Mouse (Mus musculus) hindbrain, embryonic 15.5 days (tissue): Measurements from ENCODE around the gene Gm44973. TPM values are rescaled to one million over a fixed set of nuclear protein-coding genes. Genes with fewer than 3 reads are reported as not detected.
"Not testable (repeated sequence)": the region's sequence is repeated elsewhere in the genome, so short reads cannot be mapped to it uniquely, and the experiment has no call there.

Source experiments
- ATAC-seq: fragments of 200-750 bp; cut with Nextera tagmentation; 2 replicates; pipeline ENCODE4 v1.8.0; 2017; ENCODE audit warnings: low read depth, moderate number of reproducible peaks, moderate TSS enrichment; ENCODE audit not compliant: low FRiP score
- H3K27ac ChIP-seq: fragments of 300-500 bp; sonication (generic); replicated peaks from 2 replicates; pipeline ENCODE4 v1.5.1; 2015; ENCODE audit warnings: mild to moderate bottlenecking, inconsistent platforms
- H3K27me3 ChIP-seq: fragments of 300-500 bp; sonication (generic); 2 replicates; pipeline ENCODE4 v1.6.1; 2015; ENCODE audit warnings: control low read depth, inconsistent platforms
- H3K36me3 ChIP-seq: fragments of 300-500 bp; sonication (generic); 2 replicates; pipeline ENCODE4 v1.6.1; 2015; ENCODE audit warnings: control low read depth, inconsistent platforms
- H3K4me1 ChIP-seq: fragments of 300-500 bp; sonication (generic); replicated peaks from 2 replicates; pipeline ENCODE4 v1.6.1; 2015; ENCODE audit warnings: control low read depth, inconsistent platforms
- H3K4me2 ChIP-seq: fragments of 300-500 bp; sonication (generic); 2 replicates; pipeline ENCODE4 v1.6.1; 2015; ENCODE audit warnings: moderate library complexity, mild to moderate bottlenecking, inconsistent platforms
- H3K4me3 ChIP-seq: fragments of 300-500 bp; sonication (generic); 2 replicates; pipeline ENCODE4 v1.5.1; 2015; ENCODE audit warnings: mild to moderate bottlenecking, inconsistent platforms
- H3K9ac ChIP-seq: fragments of 300-500 bp; sonication (generic); 2 replicates; pipeline ENCODE4 v1.6.1; 2015; ENCODE audit warnings: inconsistent platforms
- H3K9me3 ChIP-seq: fragments of 300-500 bp; sonication (generic); 2 replicates; pipeline ENCODE4 v1.6.1; 2016; ENCODE audit warnings: control low read depth, inconsistent platforms
- WGBS: fragments of 180-500 bp; shearing (Covaris S2); methylation state at CpG from one replicate; pipeline ENCODE4 v1.1.7; 2015; 5-methylcytosine and 5-hydroxymethylcytosine counted together
- polyA plus RNA-seq: library from polyadenylated mRNA; unstranded; fragments of >200 nt; fragmentation: Nextera tagmentation; extraction: Ambion mirVana; gene quantifications from 2 replicates; pipeline ENCODE4 v1.2.1, GENCODE M21; 2015

Gm44973 gene
- polyA plus RNA-seq, 1 experiment from 2014 or later, result not detected

GRCm38 (mm10) chr7:5019576-5019975, 4.3 kb downstream of the Gm44973 start:
- H3K36me3 ChIP-seq, H3K27me3 ChIP-seq, H3K9me3 ChIP-seq, ATAC-seq: not testable (repeated sequence)
- Histone ChIP-seq H3K9ac (peak overlapping the region; percentile 93; the same call in 1 of the 2 replicates), H3K4me3 (peak overlapping the region; percentile 79), H3K4me2 (peak overlapping the region; percentile 82), H3K27ac (peak overlapping the region; percentile 93), H3K4me1 (peaks cover 22% of the 10 kb centered on the region)
- 28% methylated on average over 8 of the region's 8 CpGs for WGBS

- under 1% methylated on average over 47 of the region's 49 CpGs for WGBS
- Histone ChIP-seq H3K36me3 (peaks cover 8% of the 10 kb centered on the region; the same call in 1 of the 2 replicates), H3K9me3 (no peaks in the 10 kb centered on the region), H3K27ac (peak within 1 kb of the TSS; percentile 93), H3K4me1 (peaks cover 22% of the 10 kb centered on the region), H3K27me3 (no peaks in the 10 kb centered on the region), H3K9ac (peak within 1 kb of the TSS; percentile 93), H3K4me2 (peak within 1 kb of the TSS; percentile 82), H3K4me3 (peak within 1 kb of the TSS; percentile 79)
- peak; percentile 93 for ATAC-seq
Observed at GRCm38 (mm10) chr7:5020000-5020681, 4.8 kb downstream of the Gm44973 start, which contains the start of the genes Zfp865 and Ccdc106. Zfp865 (plus strand) TSS chr7:5020376. Ccdc106 (plus strand) TSS chr7:5020553.

GRCm38 (mm10) chr7:5020685-5021084, 5.4 kb downstream of the Gm44973 start:
- WGBS, result 0% methylated on average over 10 of the region's 15 CpGs
- Histone ChIP-seq H3K9ac (peak overlapping the region; percentile 93), H3K36me3 (peaks cover 8% of the 10 kb centered on the region; the same call in 1 of the 2 replicates), H3K4me1 (peaks cover 22% of the 10 kb centered on the region), H3K4me2 (peak overlapping the region; percentile 82), H3K4me3 (peak overlapping the region; percentile 79), H3K27me3 (no peaks in the 10 kb centered on the region), H3K27ac (peak overlapping the region; percentile 93), H3K9me3 (no peaks in the 10 kb centered on the region)
- peak; percentile 3 for ATAC-seq

GRCm38 (mm10) chr7:5021197-5021596, 5.9 kb downstream of the Gm44973 start:
- peak overlapping the region; percentile 93 for H3K27ac ChIP-seq
- 49% methylated on average over 5 of the region's 5 CpGs for WGBS
- H3K4me2 ChIP-seq, result peak overlapping the region; percentile 82
- H3K4me3 ChIP-seq, result peak overlapping the region; percentile 79
- peaks cover 18% of the 10 kb centered on the region for H3K4me1 ChIP-seq
- no peak for ATAC-seq
- H3K36me3 ChIP-seq, result peaks cover 8% of the 10 kb centered on the region; the same call in 1 of the 2 replicates
- H3K9ac ChIP-seq, result peak overlapping the region; percentile 93
- no peaks in the 10 kb centered on the region for H3K27me3 ChIP-seq
- H3K9me3 ChIP-seq, result no peaks in the 10 kb centered on the region

- peaks cover 55% of the 10 kb centered on the region for H3K36me3 ChIP-seq
- no peak overlapping the region for H3K9ac ChIP-seq
- WGBS, result 96% methylated on average over 22 of the region's 22 CpGs
- H3K27me3 ChIP-seq, result no peaks in the 10 kb centered on the region
- peaks cover 8% of the 10 kb centered on the region for H3K9me3 ChIP-seq
- H3K4me1 ChIP-seq, result no peaks in the 10 kb centered on the region
- no peak for ATAC-seq
- no peak overlapping the region for H3K27ac ChIP-seq
- H3K4me2 ChIP-seq, result no peak overlapping the region
- no peak overlapping the region for H3K4me3 ChIP-seq
Observed at GRCm38 (mm10) chr7:5029543-5029942, 14.2 kb downstream of the Gm44973 start.

GRCm38 (mm10) chr7:5029946-5030345, 14.7 kb downstream of the Gm44973 start:
- Histone ChIP-seq H3K36me3 (peaks cover 59% of the 10 kb centered on the region), H3K4me3 (no peak overlapping the region), H3K4me1 (no peaks in the 10 kb centered on the region), H3K9ac (no peak overlapping the region), H3K27me3 (no peaks in the 10 kb centered on the region), H3K9me3 (peaks cover 8% of the 10 kb centered on the region), H3K27ac (no peak overlapping the region), H3K4me2 (no peak overlapping the region)
- 89% methylated on average over 21 of the region's 21 CpGs for WGBS
- ATAC-seq, result no peak

GRCm38 (mm10) chr7:5030554-5031275, 15.4 kb downstream of the Gm44973 start:
- ATAC-seq, result no peak
- no peak overlapping the region for H3K4me3 ChIP-seq
- H3K9ac ChIP-seq, result no peak overlapping the region
- H3K4me1 ChIP-seq, result no peaks in the 10 kb centered on the region
- H3K9me3 ChIP-seq, result peaks cover 8% of the 10 kb centered on the region
- no peaks in the 10 kb centered on the region for H3K27me3 ChIP-seq
- no peak overlapping the region for H3K4me2 ChIP-seq
- H3K36me3 ChIP-seq, result peaks cover 64% of the 10 kb centered on the region
- no peak overlapping the region for H3K27ac ChIP-seq
- 80% methylated on average over 63 of the region's 63 CpGs for WGBS

GRCm38 (mm10) chr7:5031496-5031895, 16.2 kb downstream of the Gm44973 start:
- H3K9ac ChIP-seq, result no peak overlapping the region
- no peak overlapping the region for H3K4me3 ChIP-seq
- no peaks in the 10 kb centered on the region for H3K4me1 ChIP-seq
- H3K27ac ChIP-seq, result no peak overlapping the region
- H3K36me3 ChIP-seq, result peaks cover 69% of the 10 kb centered on the region
- no peak for ATAC-seq
- H3K9me3 ChIP-seq, result peaks cover 8% of the 10 kb centered on the region
- H3K27me3 ChIP-seq, result no peaks in the 10 kb centered on the region
- H3K4me2 ChIP-seq, result no peak overlapping the region
- 78% methylated on average over 39 of the region's 46 CpGs for WGBS

GRCm38 (mm10) chr7:5033818-5034217, 18.5 kb downstream of the Gm44973 start, which contains the start of gene 4632433K11Rik:
4632433K11Rik (plus strand) TSS chr7:5034118.
- ATAC-seq, result no peak
- Histone ChIP-seq H3K9ac (no peak within 1 kb of the TSS), H3K27me3 (no peaks in the 10 kb centered on the region), H3K9me3 (peaks cover 8% of the 10 kb centered on the region), H3K4me3 (no peak within 1 kb of the TSS), H3K4me2 (no peak within 1 kb of the TSS), H3K4me1 (peaks cover 9% of the 10 kb centered on the region), H3K36me3 (peaks cover 65% of the 10 kb centered on the region), H3K27ac (no peak within 1 kb of the TSS)
- 91% methylated on average over 3 of the region's 3 CpGs for WGBS

GRCm38 (mm10) chr7:5035628-5036027, 20.3 kb downstream of the Gm44973 start:
- H3K9ac ChIP-seq, result no peak overlapping the region
- no peaks in the 10 kb centered on the region for H3K27me3 ChIP-seq
- H3K36me3 ChIP-seq, result peaks cover 47% of the 10 kb centered on the region
- ATAC-seq, result no peak
- no peak overlapping the region for H3K27ac ChIP-seq
- no peak overlapping the region for H3K4me2 ChIP-seq
- peaks cover 21% of the 10 kb centered on the region for H3K4me1 ChIP-seq
- H3K4me3 ChIP-seq, result no peak overlapping the region
- 97% methylated on average over 17 of the region's 17 CpGs for WGBS
- H3K9me3 ChIP-seq, result peaks cover 2% of the 10 kb centered on the region

GRCm38 (mm10) chr7:5036136-5036535, 20.8 kb downstream of the Gm44973 start:
- no peak overlapping the region for H3K27ac ChIP-seq
- WGBS, result 96% methylated on average over 9 of the region's 9 CpGs
- H3K9ac ChIP-seq, result no peak overlapping the region
- H3K27me3 ChIP-seq, result no peaks in the 10 kb centered on the region
- no peak for ATAC-seq
- peaks cover 42% of the 10 kb centered on the region for H3K36me3 ChIP-seq
- no peak overlapping the region for H3K4me3 ChIP-seq
- H3K4me1 ChIP-seq, result peaks cover 21% of the 10 kb centered on the region
- no peaks in the 10 kb centered on the region for H3K9me3 ChIP-seq
- no peak overlapping the region for H3K4me2 ChIP-seq

GRCm38 (mm10) chr7:5037026-5037425, 21.7 kb downstream of the Gm44973 start:
- Histone ChIP-seq H3K36me3 (peaks cover 33% of the 10 kb centered on the region), H3K4me3 (no peak overlapping the region), H3K4me2 (peak overlapping the region; percentile 58), H3K9me3 (no peaks in the 10 kb centered on the region), H3K27ac (no peak overlapping the region), H3K9ac (no peak overlapping the region), H3K27me3 (no peaks in the 10 kb centered on the region), H3K4me1 (peaks cover 21% of the 10 kb centered on the region)
- ATAC-seq, result no peak
- 95% methylated on average over 7 of the region's 7 CpGs for WGBS
